Mouse (Mus musculus): Measurements from ENCODE around the gene Nkx2-5.

DNA sequence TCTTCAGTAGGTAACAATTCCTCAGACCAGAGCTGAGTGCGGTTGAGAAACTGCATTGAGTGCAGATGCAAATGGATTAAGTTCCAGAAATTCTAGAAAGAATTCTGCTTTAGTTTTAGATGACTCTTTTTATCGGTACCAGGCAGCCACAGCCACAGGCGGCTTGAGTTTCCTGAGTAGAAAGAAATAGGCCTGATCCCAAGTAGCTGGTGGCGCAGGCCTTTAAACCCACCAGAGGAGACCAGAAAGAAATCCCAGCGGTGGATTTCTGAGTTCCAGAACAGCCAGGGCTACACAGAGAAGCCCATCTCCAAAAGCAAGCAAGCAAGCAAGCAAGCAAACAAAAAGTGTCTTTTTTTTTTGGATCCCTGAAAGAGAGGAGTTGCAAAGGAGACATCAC is 8.4 kb downstream of the Nkx2-5 start:
- TF ChIP-seq CTCF (IDR thresholded peaks at IDR 0.05; ENCODE audit: borderline replicate concordance, insufficient read depth, low read length) (no peak), POLR2A (IDR thresholded peaks at IDR 0.05; ENCODE audit: low read depth, low read length) (no peak)

All from embryonic fibroblast, embryonic 13.5 days (primary cell).